Mouse (Mus musculus) gastrocnemius, adult 2 months (tissue): ENCODE data around the gene Tnr. TPM values are rescaled to one million over a fixed set of nuclear protein-coding genes. Genes with fewer than 3 reads are reported as not detected.
A peak's percentile ranks its signal among the peaks of the same experiment; 100 is the strongest.

Experiments used
- DNase-seq: peaks from one replicate; pipeline ENCODE4 v3.0.0; 2022
- H3K27ac ChIP-seq: fragments of 200-600 bp; 2 replicates; pipeline ENCODE4 v1.8.1; 2022; ENCODE audit warnings: mild to moderate bottlenecking
- H3K4me3 ChIP-seq: fragments of 200-600 bp; 2 replicates; pipeline ENCODE4 v1.8.1; 2022; ENCODE audit warnings: mild to moderate bottlenecking, moderate library complexity
- CTCF ChIP-seq: fragments of 200-600 bp; IDR thresholded peaks from 2 replicates; pipeline ENCODE4 v1.8.1; 2022; ENCODE audit warnings: antibody characterized with exemption, mild to moderate bottlenecking, moderate library complexity
- intact Hi-C: fragments of 180-260 bp; cut with DNase I; formaldehyde crosslinking; loops from one replicate; pipeline ENCODE4 v1.15.1; 2025
- total RNA-seq, 2 experiments: library from RNA; stranded (reverse); gene quantifications; 2 replicates each; pipeline ENCODE4 v1.2.3; 2021

The Tnr gene
- total RNA-seq, 2 experiments from 2014 or later: not detected

GRCm38 (mm10) chr1:159890524-159890923, 367.0 kb downstream of the Tnr start:
- DNase-seq: no peak
- intact Hi-C loops: no loop called here

GRCm38 (mm10) chr1:159895094-159895493, 371.5 kb downstream of the Tnr start:
- DNase-seq: no peak
- no peak overlapping the region for H3K27ac ChIP-seq
- no peak for TF ChIP-seq CTCF
- no peak overlapping the region for H3K4me3 ChIP-seq
- intact Hi-C loops: no loop called here

More at GRCm38 (mm10) chr1:159890524-159890923, 367.0 kb downstream of the Tnr start:
- Histone ChIP-seq H3K27ac (no peak overlapping the region), H3K4me3 (no peak overlapping the region)
- TF ChIP-seq CTCF: no peak

GRCm38 (mm10) chr1:159899991-159900390, 376.4 kb downstream of the Tnr start:
- H3K4me3 ChIP-seq: no peak overlapping the region
- no peak for DNase-seq
- no peak for TF ChIP-seq CTCF
- no peak overlapping the region for H3K27ac ChIP-seq
- intact Hi-C loops: no loop called here

DNA sequence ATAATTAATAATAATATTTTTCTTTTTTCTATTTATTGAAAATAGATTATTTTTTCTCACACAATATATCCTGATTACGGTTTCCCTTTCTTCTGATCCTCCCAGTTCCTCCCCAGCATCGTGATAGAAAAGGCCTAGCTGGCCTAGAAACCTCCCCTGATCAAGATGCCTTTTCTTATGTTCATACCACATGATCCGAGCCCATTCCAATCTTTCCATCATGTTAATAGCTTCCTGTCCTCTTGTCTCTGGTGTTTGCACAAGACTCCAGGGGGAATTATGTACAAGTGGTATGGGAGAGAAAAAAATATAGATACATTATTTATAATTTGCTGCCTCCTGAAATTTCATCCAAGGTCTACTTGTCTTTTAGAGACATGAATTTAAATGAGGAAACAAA, 377.1 kb downstream of the Tnr start:
- intact Hi-C loops: no loop called here
- DNase-seq: no peak
- Histone ChIP-seq H3K4me3 (no peak overlapping the region), H3K27ac (no peak overlapping the region)
- TF ChIP-seq CTCF: no peak

GRCm38 (mm10) chr1:159901366-159902119, 378.0 kb downstream of the Tnr start:
- Histone ChIP-seq H3K27ac (no peak overlapping the region), H3K4me3 (no peak overlapping the region)
- TF ChIP-seq CTCF: no peak
- intact Hi-C loops: no loop called here
- no peak for DNase-seq

DNA sequence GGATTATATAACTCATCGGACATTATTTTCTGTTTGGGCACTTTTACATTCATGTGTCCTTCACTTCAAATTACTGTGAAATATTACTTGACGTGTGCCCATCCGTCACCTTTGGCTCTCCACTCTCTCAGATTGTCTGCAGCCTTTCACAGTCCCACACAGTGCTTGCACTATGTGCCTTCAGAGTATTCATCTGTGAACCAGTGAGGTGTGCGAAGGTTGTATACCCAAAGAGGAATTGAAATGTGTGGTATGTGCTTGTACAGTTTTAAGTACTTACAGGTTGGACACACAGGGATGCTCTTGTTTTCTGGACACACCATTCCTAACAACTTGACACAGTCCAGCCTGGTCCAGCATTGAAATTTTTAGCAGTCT, 378.5 kb downstream of the Tnr start:
- H3K27ac ChIP-seq: no peak overlapping the region
- H3K4me3 ChIP-seq: no peak overlapping the region
- intact Hi-C loops: no loop called here
- TF ChIP-seq CTCF: no peak
- no peak for DNase-seq

DNA sequence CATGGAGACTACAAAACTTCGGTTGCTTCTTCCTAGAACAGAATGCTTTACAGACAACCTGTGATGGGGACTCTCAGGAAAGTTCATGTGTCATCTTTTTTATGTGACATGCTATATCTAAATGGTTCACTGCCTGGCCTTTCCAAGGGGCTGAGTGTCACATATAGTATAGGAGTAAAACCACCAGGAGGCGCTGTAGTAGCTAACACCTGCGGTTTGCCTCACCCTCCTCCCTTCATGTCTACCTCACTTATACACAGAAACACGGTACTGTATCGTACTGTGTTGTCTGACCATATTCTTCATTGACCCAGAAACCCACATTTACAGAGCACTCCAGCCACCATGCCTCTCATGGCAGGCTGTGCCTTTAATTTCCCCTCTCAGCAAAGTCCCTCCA, 387.4 kb downstream of the Tnr start:
- peak; percentile 69 for TF ChIP-seq CTCF
- Histone ChIP-seq H3K27ac (no peak overlapping the region), H3K4me3 (no peak overlapping the region)
- peak; percentile 39 for DNase-seq
- intact Hi-C loops: loop anchor here (2.0 kb wide), 1 partner anchor 170 kb away; no protein-coding TSS in a partner anchor

DNA sequence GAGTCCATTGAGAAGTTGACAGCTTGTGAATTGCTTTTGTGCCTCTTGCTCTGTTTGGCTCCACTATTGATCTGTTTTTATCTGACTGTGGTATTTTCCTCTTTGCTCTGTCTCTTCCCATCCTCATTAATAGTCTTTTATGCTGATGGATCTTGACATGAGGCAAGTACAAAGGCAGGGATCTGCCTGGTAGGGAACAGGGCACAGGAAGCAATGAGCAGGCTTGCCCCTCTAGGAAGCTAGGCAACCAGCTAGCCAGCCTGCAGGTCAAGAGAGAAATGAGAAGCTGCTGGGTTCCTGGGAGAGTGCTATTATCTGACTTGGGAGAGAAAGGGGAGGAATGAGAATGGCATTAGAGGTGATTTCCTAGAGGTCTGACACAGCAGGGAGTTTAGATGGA, 391.2 kb downstream of the Tnr start:
- TF ChIP-seq CTCF: no peak
- Histone ChIP-seq H3K27ac (no peak overlapping the region), H3K4me3 (no peak overlapping the region)
- intact Hi-C loops: no loop called here
- DNase-seq: no peak

GRCm38 (mm10) chr1:159920571-159920970, 397.0 kb downstream of the Tnr start:
- H3K27ac ChIP-seq: no peak overlapping the region
- DNase-seq: no peak
- H3K4me3 ChIP-seq: no peak overlapping the region
- TF ChIP-seq CTCF: no peak
- intact Hi-C loops: no loop called here

GRCm38 (mm10) chr1:159923010-159923409, 399.4 kb downstream of the Tnr start:
- intact Hi-C loops: no loop called here
- Histone ChIP-seq H3K27ac (peak overlapping the region; percentile 58), H3K4me3 (no peak overlapping the region)
- TF ChIP-seq CTCF: no peak
- DNase-seq: peak; percentile 50

DNA sequence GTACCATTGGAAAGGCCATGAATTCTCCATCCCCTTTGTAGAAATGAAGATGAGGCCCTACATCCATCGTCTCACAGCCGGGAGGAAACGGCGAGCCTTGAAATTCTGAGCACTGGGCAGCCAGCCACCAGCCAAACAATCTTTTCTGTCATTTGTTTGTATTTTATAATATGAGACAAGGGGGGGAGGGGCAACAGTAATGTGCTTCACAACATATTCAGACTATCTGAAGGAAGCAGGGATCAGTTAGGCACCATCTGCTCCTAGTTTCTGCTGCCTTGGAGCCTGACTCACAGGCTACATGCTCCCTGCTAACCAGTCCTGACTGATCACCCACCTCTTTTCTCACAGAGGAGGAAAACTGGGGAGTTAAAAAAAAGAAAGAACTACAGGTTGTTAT, 400.5 kb downstream of the Tnr start:
- TF ChIP-seq CTCF: no peak
- Histone ChIP-seq H3K4me3 (no peak overlapping the region), H3K27ac (peak overlapping the region; percentile 54; the same call in 1 of the 2 replicates)
- intact Hi-C loops: no loop called here
- DNase-seq: no peak

- no peak for TF ChIP-seq CTCF
- intact Hi-C loops: no loop called here
Measured at GRCm38 (mm10) chr1:159924684-159925083, 401.1 kb downstream of the Tnr start.

DNA sequence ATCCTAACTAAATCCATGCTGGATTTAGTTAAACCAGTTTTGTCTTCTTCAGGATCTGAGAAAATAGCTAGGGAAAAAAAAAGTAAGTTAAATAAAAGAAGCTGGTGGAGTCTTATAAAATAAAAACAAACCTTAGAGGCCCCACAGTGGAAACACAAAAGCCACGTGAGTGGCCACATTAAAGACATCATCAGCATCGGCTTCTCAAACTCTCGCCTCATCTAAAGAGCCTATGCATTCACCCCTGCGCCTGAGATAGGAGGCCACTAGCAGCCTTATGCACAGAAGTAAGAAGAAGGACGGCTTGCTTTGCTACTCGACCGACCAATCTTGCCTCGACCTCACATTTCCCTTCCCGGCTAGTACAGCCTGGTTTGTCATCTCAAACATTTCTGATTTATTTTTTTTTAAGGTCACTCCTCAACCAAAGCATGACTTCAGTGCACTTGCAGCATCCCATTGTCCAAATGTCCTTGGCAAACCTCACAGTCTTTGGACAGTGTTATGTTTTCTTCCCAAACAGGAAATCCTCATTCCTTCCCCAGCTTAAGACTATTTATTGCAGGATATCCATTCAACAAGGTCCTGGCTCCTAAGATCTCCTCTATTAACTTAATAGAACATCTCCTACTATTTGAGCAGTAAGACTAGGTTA, 405.2 kb downstream of the Tnr start:
- intact Hi-C loops: no loop called here
- H3K4me3 ChIP-seq: no peak overlapping the region
- no peak for TF ChIP-seq CTCF
- DNase-seq: no peak
- H3K27ac ChIP-seq: peak overlapping the region; percentile 67

More at GRCm38 (mm10) chr1:159924684-159925083, 401.1 kb downstream of the Tnr start:
- no peak for DNase-seq
- Histone ChIP-seq H3K4me3 (no peak overlapping the region), H3K27ac (no peak overlapping the region)
